Mouse (Mus musculus) forebrain, embryonic 15.5 days (tissue): ENCODE results near the gene Nek6. TPM values are rescaled to one million over a fixed set of nuclear protein-coding genes. Genes with fewer than 3 reads are reported as not detected.

ENCODE experiments used
- ATAC-seq: fragments of 200-750 bp; cut with Nextera tagmentation; replicated peaks from 2 replicates; pipeline ENCODE4 v1.8.0; 2017; ENCODE audit warnings: mild to moderate bottlenecking, moderate TSS enrichment, moderate library complexity
- H3K27ac ChIP-seq: fragments of 300-500 bp; sonication (generic); replicated peaks from 2 replicates; pipeline ENCODE4 v1.5.1; 2015; ENCODE audit warnings: mild to moderate bottlenecking, inconsistent platforms
- H3K27me3 ChIP-seq: fragments of 300-500 bp; sonication (generic); 2 replicates; pipeline ENCODE4 v1.6.1; 2015; ENCODE audit warnings: inconsistent platforms
- H3K36me3 ChIP-seq: fragments of 300-500 bp; sonication (generic); 2 replicates; pipeline ENCODE4 v1.6.1; 2015; ENCODE audit warnings: mild to moderate bottlenecking, inconsistent platforms
- H3K4me1 ChIP-seq: fragments of 300-500 bp; sonication (generic); 2 replicates; pipeline ENCODE4 v1.6.1; 2015; ENCODE audit warnings: inconsistent platforms
- H3K4me2 ChIP-seq: fragments of 300-500 bp; sonication (generic); replicated peaks from 2 replicates; pipeline ENCODE4 v1.6.1; 2015; ENCODE audit warnings: mild to moderate bottlenecking, inconsistent platforms
- H3K4me3 ChIP-seq: fragments of 300-500 bp; sonication (generic); 2 replicates; pipeline ENCODE4 v1.5.1; 2015; ENCODE audit warnings: mild to moderate bottlenecking, inconsistent platforms
- H3K9ac ChIP-seq: fragments of 300-500 bp; sonication (generic); replicated peaks from 2 replicates; pipeline ENCODE4 v1.6.1; 2015; ENCODE audit warnings: mild to moderate bottlenecking, inconsistent platforms
- H3K9me3 ChIP-seq: fragments of 300-500 bp; sonication (generic); 2 replicates; pipeline ENCODE4 v1.6.1; 2016; ENCODE audit warnings: inconsistent platforms
- WGBS: fragments of 180-500 bp; shearing (Covaris S2); methylation state at CpG from one replicate; pipeline ENCODE4 v1.1.7; 2015; ENCODE audit warnings: mixed read lengths; 5-methylcytosine and 5-hydroxymethylcytosine counted together
- microRNA-seq: library from miRNA; unstranded; fragments of <30 nt; microRNA quantifications from one replicate; pipeline ENCODE4, GENCODE M21; 2016
- polyA plus RNA-seq: library from polyadenylated mRNA; unstranded; fragments of >200 nt; fragmentation: Nextera tagmentation; extraction: Ambion mirVana; gene quantifications from 2 replicates; pipeline ENCODE4 v1.2.1, GENCODE M21; 2015

Gene Nek6
- polyA plus RNA-seq, 1 experiment from 2014 or later, result 90.0 TPM

- Histone ChIP-seq H3K27ac (peak within 1 kb of the TSS; percentile 61; the same call in 1 of the 2 replicates), H3K27me3 (no peaks in the 10 kb centered on the region), H3K4me1 (peaks cover 24% of the 10 kb centered on the region), H3K4me2 (peak within 1 kb of the TSS; percentile 80), H3K4me3 (peak within 1 kb of the TSS; percentile 71), H3K9ac (peak within 1 kb of the TSS; percentile 68), H3K9me3 (no peaks in the 10 kb centered on the region), H3K36me3 (peaks cover 35% of the 10 kb centered on the region)
- peak; percentile 76 for ATAC-seq
- WGBS, result 2% methylated on average over 48 of the region's 52 CpGs
These were observed 132.4 kb downstream of the Nek6 start, which contains the start of gene Psmb7 for GRCm38 (mm10) chr2:38643625-38644427. TSS of gene Psmb7 (minus strand) at chr2:38644087.

Small RNA genes lying within 50 kb of the gene (microRNA-seq; reads per million reads assigned to microRNA genes)
- not detected for gene Gm27634

Other genes with a start within 250 kb of the Nek6 start
- gene Dennd1a, start 224.3 kb upstream of the Nek6 start, polyA plus RNA-seq, result 18.1 and 19.2 TPM in 2 replicates
- gene Lhx2, start 172.4 kb upstream of the Nek6 start, polyA plus RNA-seq, result 91.0 and 111 TPM in 2 replicates
- gene Psmb7, start 132.4 kb downstream of the Nek6 start, polyA plus RNA-seq, result 302 and 304 TPM in 2 replicates
- gene Nr5a1, start 202.9 kb downstream of the Nek6 start, polyA plus RNA-seq, result 0.32 and 2.3 TPM in 2 replicates